Mouse (Mus musculus): ENCODE measurements around the gene Nr2c2. TPM values are rescaled to one million over a fixed set of nuclear protein-coding genes. Genes with fewer than 3 reads are reported as not detected.

Gene Nr2c2
- polyA plus RNA-seq, 1 experiment from 2014 or later: 11.7 TPM

DNA sequence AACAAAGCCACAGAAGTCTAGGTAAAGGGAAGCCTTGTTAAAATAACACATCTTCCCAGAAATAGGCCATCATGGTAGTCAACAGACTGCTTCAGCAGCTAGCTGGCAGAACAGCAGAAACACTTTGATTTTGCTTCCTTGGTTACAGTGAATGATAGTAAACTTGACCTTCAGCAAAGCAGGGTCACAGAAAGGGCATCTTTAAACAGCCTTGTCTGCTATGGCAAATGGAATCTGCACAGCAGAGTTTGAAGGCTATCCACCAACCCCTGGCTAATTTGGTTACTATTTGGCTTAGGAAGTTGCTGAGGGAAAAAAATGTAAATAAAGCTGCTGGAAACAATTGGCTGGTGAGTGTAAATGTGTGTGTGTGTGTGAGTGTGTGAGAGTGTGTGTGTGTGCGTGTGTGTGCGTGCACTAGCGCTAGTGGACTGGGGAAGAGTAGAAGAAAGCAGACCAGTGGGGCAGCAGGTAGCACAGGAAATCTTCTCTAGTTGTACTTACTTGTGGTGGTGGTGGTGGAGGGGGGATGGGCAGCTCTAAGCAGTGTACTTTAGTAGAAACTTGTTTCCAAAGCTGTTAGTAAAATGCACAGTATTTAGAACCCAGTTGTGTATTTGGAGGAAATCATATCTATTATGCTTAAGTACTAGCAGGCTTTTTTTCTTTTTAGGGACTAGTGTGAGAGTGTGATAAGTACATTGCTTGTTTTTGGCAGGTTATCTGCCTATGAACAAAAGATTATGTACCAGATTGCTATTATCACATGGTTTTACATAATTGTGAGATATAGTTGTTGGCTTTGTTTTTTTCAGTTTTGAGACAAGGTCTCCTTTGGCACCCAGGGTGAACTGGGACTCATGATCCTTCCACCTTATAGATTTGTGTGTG, 41.1 kb downstream of the Nr2c2 start:
- Histone ChIP-seq H3K4me2 (no peak overlapping the region), H3K4me3 (no peak overlapping the region), H3K27ac (no peak overlapping the region), H3K9ac (no peak overlapping the region), H3K9me3 (replicated peaks) (no peaks in the 10 kb centered on the region), H3K36me3 (peaks cover 9% of the 10 kb centered on the region; the same call in 1 of the 2 replicates), H3K4me1 (peaks cover 21% of the 10 kb centered on the region), H3K27me3 (replicated peaks) (no peaks in the 10 kb centered on the region)
- no peak for ATAC-seq
- WGBS (ENCODE audit: insufficient replicate concordance): 79% methylated on average over 3 of the region's 3 CpGs

DNA sequence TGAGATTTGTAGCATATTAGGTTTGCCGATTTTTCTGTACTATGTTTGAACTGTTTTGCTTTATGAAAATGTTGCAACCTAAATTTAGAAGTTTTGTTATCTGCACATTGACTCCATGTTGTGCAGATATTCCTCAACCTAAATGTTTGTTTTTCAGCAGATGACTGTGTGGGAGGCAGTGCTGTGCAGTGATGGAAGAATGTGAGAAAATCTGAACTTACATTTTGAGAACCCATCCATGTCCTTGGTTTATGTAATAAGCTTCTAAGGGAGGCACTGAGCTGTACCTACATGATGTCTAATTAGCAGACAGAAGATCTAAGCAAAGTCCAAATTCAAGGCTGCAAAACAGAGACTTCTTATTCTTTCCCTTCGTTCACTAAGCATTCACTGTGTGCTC, 42.4 kb downstream of the Nr2c2 start:
- Histone ChIP-seq H3K4me2 (no peak overlapping the region), H3K4me3 (no peak overlapping the region), H3K9ac (no peak overlapping the region), H3K4me1 (peaks cover 21% of the 10 kb centered on the region), H3K27me3 (replicated peaks) (no peaks in the 10 kb centered on the region), H3K27ac (no peak overlapping the region), H3K9me3 (replicated peaks) (no peaks in the 10 kb centered on the region), H3K36me3 (peaks cover 9% of the 10 kb centered on the region; the same call in 1 of the 2 replicates)
- 82% methylated on average over 2 of the region's 2 CpGs for WGBS (ENCODE audit: insufficient replicate concordance)
- ATAC-seq: no peak

DNA sequence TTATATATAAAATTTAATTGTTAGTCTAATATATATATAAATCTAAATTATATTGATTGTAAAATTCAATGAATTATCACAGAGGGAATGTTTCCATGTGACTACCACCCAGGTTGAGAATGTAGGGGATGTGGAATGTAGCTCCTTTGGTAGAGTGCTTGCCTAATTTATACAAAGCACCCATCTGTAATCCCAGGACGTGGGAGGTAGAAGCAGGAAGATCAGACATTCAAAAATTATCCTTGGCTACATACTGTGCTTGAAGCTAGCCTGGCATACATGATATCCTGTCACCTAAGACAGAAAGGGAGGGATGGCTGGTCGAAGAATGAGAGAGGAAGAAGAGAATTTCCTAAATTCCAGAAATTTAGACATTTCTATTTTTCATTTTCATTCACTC, 45.2 kb downstream of the Nr2c2 start:
- Histone ChIP-seq H3K27ac (no peak overlapping the region), H3K9me3 (replicated peaks) (no peaks in the 10 kb centered on the region), H3K4me1 (peaks cover 14% of the 10 kb centered on the region), H3K4me2 (no peak overlapping the region), H3K36me3 (peaks cover 23% of the 10 kb centered on the region), H3K4me3 (no peak overlapping the region), H3K9ac (no peak overlapping the region), H3K27me3 (replicated peaks) (no peaks in the 10 kb centered on the region)
- ATAC-seq: no peak
- 88% methylated on average over 2 of the region's 2 CpGs for WGBS (ENCODE audit: insufficient replicate concordance)

DNA sequence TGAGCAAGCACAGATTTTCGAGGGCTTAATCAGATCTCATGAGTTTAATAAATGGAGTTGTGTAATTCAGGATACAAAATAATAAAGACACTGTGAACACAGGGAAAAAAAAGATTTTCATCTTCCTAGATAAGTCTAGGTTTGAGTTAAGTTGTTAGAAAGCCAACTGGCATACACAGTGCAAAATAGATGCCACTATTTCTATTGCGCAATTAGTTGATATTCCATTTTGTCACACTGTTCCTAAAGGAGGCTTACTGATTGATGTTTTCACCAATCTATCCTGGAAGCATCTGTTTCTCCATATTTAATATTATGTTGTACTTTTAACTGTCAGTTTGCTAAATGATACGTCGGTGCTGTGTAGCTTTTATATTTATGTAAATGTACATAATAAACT, 54.7 kb downstream of the Nr2c2 start:
- 90% methylated on average over 4 of the region's 4 CpGs for WGBS (ENCODE audit: insufficient replicate concordance)
- no peak for ATAC-seq
- Histone ChIP-seq H3K4me1 (no peaks in the 10 kb centered on the region), H3K9ac (no peak overlapping the region), H3K27ac (no peak overlapping the region), H3K9me3 (replicated peaks) (no peaks in the 10 kb centered on the region), H3K36me3 (peaks cover 66% of the 10 kb centered on the region), H3K4me3 (no peak overlapping the region), H3K4me2 (no peak overlapping the region), H3K27me3 (replicated peaks) (no peaks in the 10 kb centered on the region)

DNA sequence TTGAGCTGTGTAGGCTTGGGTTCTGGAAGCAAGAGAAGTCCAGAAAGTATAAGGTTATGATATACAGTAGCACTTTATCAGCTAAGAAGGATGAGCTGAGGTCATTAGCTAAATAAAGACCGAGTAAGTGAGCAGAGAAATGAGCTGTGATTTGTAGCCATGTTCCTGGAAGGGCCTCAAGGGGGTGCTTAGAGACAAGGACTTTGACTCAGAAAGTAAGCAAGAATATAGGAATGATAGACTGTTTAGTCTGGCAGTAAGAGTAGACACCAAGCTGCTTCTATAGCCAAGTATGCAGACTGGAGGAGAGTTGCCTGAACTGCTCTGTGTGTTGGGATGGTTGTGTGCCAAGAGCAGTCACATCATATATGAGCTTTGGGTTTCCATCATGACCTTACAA, 62.6 kb downstream of the Nr2c2 start:
- no peak overlapping the region for H3K4me2 ChIP-seq
- H3K9me3 ChIP-seq (replicated peaks): no peaks in the 10 kb centered on the region
- H3K36me3 ChIP-seq: peaks cover 90% of the 10 kb centered on the region
- H3K4me1 ChIP-seq: no peaks in the 10 kb centered on the region
- no peaks in the 10 kb centered on the region for H3K27me3 ChIP-seq (replicated peaks)
- ATAC-seq: no peak
- H3K9ac ChIP-seq: no peak overlapping the region
- H3K27ac ChIP-seq: no peak overlapping the region
- WGBS (ENCODE audit: insufficient replicate concordance): 64% methylated on average over 1 of the region's 1 CpGs
- no peak overlapping the region for H3K4me3 ChIP-seq

DNA sequence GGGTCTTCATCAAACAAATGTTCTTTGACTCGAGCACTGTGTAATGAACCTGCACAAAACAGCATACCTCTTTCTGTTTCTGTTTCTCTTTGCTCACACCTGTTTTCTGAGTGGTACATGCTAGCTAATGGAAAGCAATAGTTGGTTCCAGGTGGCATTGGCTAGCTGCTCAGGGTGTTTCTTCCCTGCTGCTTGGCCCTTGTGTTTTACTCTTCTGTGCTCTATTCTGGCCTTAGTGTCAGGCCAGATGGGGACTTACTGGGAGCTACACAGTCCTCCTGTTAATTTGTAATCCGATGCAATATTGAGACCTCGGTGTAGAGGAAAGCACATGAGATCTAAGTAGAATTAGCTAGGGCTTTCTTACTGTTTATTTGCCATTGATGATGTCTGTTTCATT, 67.6 kb downstream of the Nr2c2 start:
- H3K9me3 ChIP-seq (replicated peaks): no peaks in the 10 kb centered on the region
- H3K4me3 ChIP-seq: no peak overlapping the region
- ATAC-seq: no peak
- peaks cover 99% of the 10 kb centered on the region for H3K36me3 ChIP-seq
- H3K27ac ChIP-seq: no peak overlapping the region
- no peaks in the 10 kb centered on the region for H3K27me3 ChIP-seq (replicated peaks)
- H3K4me2 ChIP-seq: no peak overlapping the region
- H3K9ac ChIP-seq: no peak overlapping the region
- H3K4me1 ChIP-seq: no peaks in the 10 kb centered on the region
- WGBS (ENCODE audit: insufficient replicate concordance): 79% methylated on average over 3 of the region's 3 CpGs

DNA sequence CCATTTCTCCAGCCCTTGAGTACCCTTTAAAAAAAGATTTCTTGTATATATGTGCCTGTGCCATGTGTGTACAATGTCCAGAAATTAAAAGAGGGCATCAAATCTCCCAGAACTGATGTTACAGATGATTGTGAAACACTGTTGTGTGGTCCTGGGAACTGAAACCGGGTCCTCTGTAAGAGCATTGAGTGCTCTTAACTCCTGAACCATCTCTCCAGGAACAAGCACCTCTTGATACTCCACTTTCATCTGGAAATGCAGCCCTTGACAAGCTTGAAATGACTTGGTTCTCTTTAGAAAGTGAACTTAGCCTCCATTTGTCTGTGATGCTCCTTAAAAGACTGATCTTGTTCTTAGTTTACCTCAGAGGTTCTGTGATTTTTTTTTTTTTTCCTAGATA, 71.5 kb downstream of the Nr2c2 start:
- 82% methylated on average over 1 of the region's 1 CpGs for WGBS (ENCODE audit: insufficient replicate concordance)
- Histone ChIP-seq H3K27ac (no peak overlapping the region), H3K9me3 (replicated peaks) (no peaks in the 10 kb centered on the region), H3K4me1 (no peaks in the 10 kb centered on the region), H3K36me3 (peaks cover 97% of the 10 kb centered on the region), H3K4me3 (no peak overlapping the region), H3K9ac (no peak overlapping the region), H3K27me3 (replicated peaks) (no peaks in the 10 kb centered on the region), H3K4me2 (no peak overlapping the region)
- ATAC-seq: no peak

DNA sequence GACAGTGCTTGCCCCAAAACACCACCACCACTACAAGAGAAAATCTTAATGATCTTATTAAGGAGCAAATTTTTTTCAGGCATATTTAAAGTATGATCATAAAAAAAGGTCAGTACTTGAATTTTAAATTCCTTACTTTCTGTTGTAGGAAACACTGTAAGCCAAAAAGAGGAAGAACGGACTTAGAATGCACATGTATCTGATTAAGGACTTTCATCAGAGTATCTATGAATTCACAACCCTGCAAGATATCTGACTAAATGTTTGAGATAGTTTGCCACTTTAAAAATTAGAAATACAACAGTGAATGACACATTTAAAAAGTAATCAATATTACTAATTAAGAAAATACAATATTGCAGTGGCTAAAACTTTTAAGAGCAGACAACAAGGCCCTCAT, 85.3 kb downstream of the Nr2c2 start:
- Histone ChIP-seq H3K4me1 (peaks cover 13% of the 10 kb centered on the region; the same call in 1 of the 2 replicates), H3K9ac (no peak overlapping the region), H3K27me3 (replicated peaks) (no peaks in the 10 kb centered on the region), H3K4me2 (no peak overlapping the region), H3K36me3 (peaks cover 91% of the 10 kb centered on the region), H3K27ac (no peak overlapping the region), H3K9me3 (replicated peaks) (no peaks in the 10 kb centered on the region), H3K4me3 (no peak overlapping the region)
- WGBS (ENCODE audit: insufficient replicate concordance): 72% methylated on average over 1 of the region's 1 CpGs
- ATAC-seq: no peak

DNA sequence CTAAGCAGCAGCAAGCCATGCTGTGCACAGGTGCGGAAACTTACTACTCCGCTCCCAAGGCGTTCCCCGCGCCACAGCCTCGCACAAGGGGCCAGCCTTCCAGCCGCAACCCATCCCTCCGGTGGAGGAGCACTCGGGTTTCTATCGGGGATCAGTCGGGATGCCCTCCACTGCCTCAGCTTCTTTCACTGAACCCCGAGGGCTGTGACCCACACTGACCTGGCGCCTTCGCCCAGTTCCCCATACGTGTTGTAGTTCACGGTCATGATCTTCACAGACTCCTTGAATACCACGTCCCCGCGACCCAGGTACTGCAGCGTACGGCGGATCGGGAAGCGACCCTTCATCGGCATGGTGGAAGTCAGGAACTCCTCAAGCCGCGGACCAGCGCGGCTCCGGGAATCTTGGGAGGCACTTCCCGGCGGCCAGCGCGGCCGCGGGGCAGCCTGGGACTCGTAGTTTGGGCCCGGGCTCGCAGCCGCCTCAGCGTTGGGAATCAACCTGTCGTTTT, 92.5 kb downstream of the Nr2c2 start, which contains the start of gene Mrps25:
Gene Mrps25, minus strand, starts transcription at position 413 of the 511 bp plus-strand sequence.
- Histone ChIP-seq H3K9me3 (replicated peaks) (no peaks in the 10 kb centered on the region), H3K4me3 (peak within 1 kb of the TSS; percentile 88), H3K4me1 (peaks cover 39% of the 10 kb centered on the region), H3K36me3 (peaks cover 53% of the 10 kb centered on the region), H3K27me3 (replicated peaks) (no peaks in the 10 kb centered on the region), H3K27ac (peak within 1 kb of the TSS; percentile 55), H3K9ac (peak within 1 kb of the TSS; percentile 83), H3K4me2 (peak within 1 kb of the TSS; percentile 87)
- under 1% methylated on average over 42 of the region's 42 CpGs for WGBS (ENCODE audit: insufficient replicate concordance)
- ATAC-seq: peak; percentile 88

DNA sequence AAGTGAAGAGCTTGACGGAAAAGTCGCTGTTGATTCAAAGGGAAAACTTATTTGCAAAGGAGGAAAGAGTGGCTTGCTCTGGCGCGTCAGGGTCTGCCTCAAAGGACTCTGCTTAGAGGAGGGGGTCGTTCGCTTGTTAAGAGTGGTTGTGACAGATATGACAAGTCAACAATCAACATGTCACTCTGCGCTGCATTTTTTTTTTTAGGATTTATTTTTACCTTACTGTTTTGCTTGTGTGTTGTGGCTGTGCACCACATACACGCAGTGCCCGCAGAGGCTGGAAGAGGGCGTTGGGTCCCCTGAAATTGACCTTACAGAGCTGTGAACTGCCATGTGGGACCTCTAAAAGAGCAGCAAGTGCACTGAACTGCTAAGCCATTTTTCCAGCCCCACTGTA, 93.0 kb downstream of the Nr2c2 start:
- H3K4me3 ChIP-seq: peak overlapping the region; percentile 88
- no peaks in the 10 kb centered on the region for H3K9me3 ChIP-seq (replicated peaks)
- H3K36me3 ChIP-seq: peaks cover 53% of the 10 kb centered on the region
- peak; percentile 58 for ATAC-seq
- peaks cover 39% of the 10 kb centered on the region for H3K4me1 ChIP-seq
- 4% methylated on average over 10 of the region's 10 CpGs for WGBS (ENCODE audit: insufficient replicate concordance)
- H3K9ac ChIP-seq: peak overlapping the region; percentile 83
- peak overlapping the region; percentile 55; the same call in 1 of the 2 replicates for H3K27ac ChIP-seq
- no peaks in the 10 kb centered on the region for H3K27me3 ChIP-seq (replicated peaks)
- H3K4me2 ChIP-seq: peak overlapping the region; percentile 87

DNA sequence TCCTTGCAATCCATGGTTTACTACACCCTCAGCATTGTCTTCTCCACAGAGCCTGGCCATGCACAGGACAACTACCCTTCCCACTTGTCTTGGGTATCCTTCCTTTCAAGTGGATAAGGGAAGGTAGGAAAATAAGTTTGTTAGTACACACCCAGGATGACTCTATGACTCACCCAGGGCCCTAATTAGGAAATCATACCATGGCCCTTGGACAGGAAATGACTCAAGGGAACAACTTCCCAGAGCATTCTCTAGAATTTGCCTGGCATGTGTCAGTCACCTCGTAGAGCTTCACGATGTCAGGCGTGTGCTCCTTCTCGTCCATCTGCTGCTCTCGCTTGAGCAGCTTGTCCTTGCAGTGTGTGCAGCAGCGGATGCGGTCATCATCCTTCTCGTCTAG, 108.2 kb downstream of the Nr2c2 start:
- Histone ChIP-seq H3K4me2 (no peak overlapping the region), H3K36me3 (peaks cover 81% of the 10 kb centered on the region), H3K4me1 (no peaks in the 10 kb centered on the region), H3K9ac (no peak overlapping the region), H3K27ac (no peak overlapping the region), H3K4me3 (no peak overlapping the region), H3K27me3 (replicated peaks) (no peaks in the 10 kb centered on the region), H3K9me3 (replicated peaks) (no peaks in the 10 kb centered on the region)
- WGBS (ENCODE audit: insufficient replicate concordance): 81% methylated on average over 8 of the region's 8 CpGs
- no peak for ATAC-seq

DNA sequence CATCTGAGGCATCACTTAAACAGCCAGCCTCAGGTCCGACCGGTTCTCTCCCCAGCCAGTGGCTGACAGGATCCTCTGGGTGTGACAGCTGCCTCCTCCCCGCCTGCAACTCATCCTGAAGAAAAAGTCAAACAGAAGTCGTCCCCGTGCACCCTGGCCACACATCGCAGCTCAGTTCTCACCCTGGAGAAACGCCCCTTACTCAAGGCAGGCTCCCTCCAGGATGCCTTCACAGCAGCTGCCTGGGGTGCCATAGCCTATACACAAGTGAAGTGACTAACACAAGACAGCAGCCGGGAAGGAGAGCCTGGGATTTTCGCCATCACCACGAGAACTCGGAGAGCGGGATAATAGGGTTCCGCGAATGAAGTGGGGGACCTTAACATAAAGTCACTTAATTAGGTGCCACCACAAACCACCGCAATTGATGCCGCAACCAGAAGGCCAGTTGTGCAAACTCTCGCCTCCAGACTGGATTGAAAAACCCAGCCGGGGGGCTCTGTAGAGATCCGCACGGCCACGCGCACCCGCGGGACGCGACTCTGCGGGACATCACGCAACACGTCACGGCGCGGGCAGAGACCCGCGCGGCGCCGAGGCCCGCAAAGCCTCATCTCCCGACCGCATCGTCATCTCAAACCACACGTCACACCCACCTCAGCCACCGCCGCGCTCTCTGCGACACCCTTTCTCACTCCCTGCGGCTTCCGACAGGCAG, 123.0 kb downstream of the Nr2c2 start:
- WGBS (ENCODE audit: insufficient replicate concordance): under 1% methylated on average over 48 of the region's 48 CpGs
- Histone ChIP-seq H3K9me3 (replicated peaks) (no peaks in the 10 kb centered on the region), H3K9ac (peak overlapping the region; percentile 94), H3K27me3 (replicated peaks) (no peaks in the 10 kb centered on the region), H3K4me2 (peak overlapping the region; percentile 94), H3K4me3 (peak overlapping the region; percentile 97), H3K36me3 (peaks cover 21% of the 10 kb centered on the region), H3K27ac (peak overlapping the region; percentile 90), H3K4me1 (peaks cover 20% of the 10 kb centered on the region)
- peak; percentile 70 for ATAC-seq
